Mouse (Mus musculus): ENCODE results near the gene Lce1f. TPM values are rescaled to one million over a fixed set of nuclear protein-coding genes. Genes with fewer than 3 reads are reported as not detected.

Lce1f gene
- polyA plus RNA-seq, 1 experiment from 2014 or later = not detected

GRCm38 (mm10) chr3:92678947-92679346 lies 41.2 kb downstream of the Lce1f start, which contains the start of gene Lce1c:
Gene Lce1c, plus strand, starts transcription at chr3:92679247.
- H3K27ac ChIP-seq = no peak within 1 kb of the TSS
- 79% methylated on average over 4 of the region's 4 CpGs for WGBS (ENCODE audit: insufficient replicate concordance)
- ATAC-seq (ENCODE audit: low read depth) = no peak
- no peaks in the 10 kb centered on the region for H3K27me3 ChIP-seq
- H3K4me1 ChIP-seq (replicated peaks) = no peaks in the 10 kb centered on the region
- no peak within 1 kb of the TSS for H3K4me2 ChIP-seq
- H3K36me3 ChIP-seq = no peaks in the 10 kb centered on the region
- no peaks in the 10 kb centered on the region for H3K9me3 ChIP-seq (replicated peaks)
- H3K9ac ChIP-seq = no peak within 1 kb of the TSS
- DNase-seq = no peak
- no peak within 1 kb of the TSS for H3K4me3 ChIP-seq (replicated peaks)

GRCm38 (mm10) chr3:92670215-92670614 lies 49.9 kb downstream of the Lce1f start, which contains the start of gene Lce1a2:
Gene Lce1a2, minus strand, starts transcription at chr3:92670315.
- no peak for ATAC-seq (ENCODE audit: low read depth)
- Histone ChIP-seq H3K4me1 (replicated peaks) (no peaks in the 10 kb centered on the region), H3K4me3 (replicated peaks) (no peak within 1 kb of the TSS), H3K27me3 (no peaks in the 10 kb centered on the region), H3K9me3 (replicated peaks) (no peaks in the 10 kb centered on the region), H3K4me2 (no peak within 1 kb of the TSS), H3K36me3 (no peaks in the 10 kb centered on the region), H3K9ac (no peak within 1 kb of the TSS), H3K27ac (no peak within 1 kb of the TSS)
- no peak for DNase-seq

Other genes with a start within 250 kb of the Lce1f start
- not detected in 2 replicates for gene Sprr1a, start 234.5 kb downstream of the Lce1f start, polyA plus RNA-seq (2015; fragmentation: Nextera tagmentation; extraction: Ambion mirVana)
- not detected in 2 replicates for gene Sprr4, start 219.9 kb downstream of the Lce1f start, polyA plus RNA-seq (2015; fragmentation: Nextera tagmentation; extraction: Ambion mirVana)
- gene 2310046K23Rik, start 185.8 kb downstream of the Lce1f start, polyA plus RNA-seq (2015; fragmentation: Nextera tagmentation; extraction: Ambion mirVana) = not detected in 2 replicates
- 0.05 and 0.10 TPM in 2 replicates for gene Ivl, start 146.6 kb downstream of the Lce1f start, polyA plus RNA-seq (2015; fragmentation: Nextera tagmentation; extraction: Ambion mirVana)
- gene Smcp, start 131.4 kb downstream of the Lce1f start, polyA plus RNA-seq (2015; fragmentation: Nextera tagmentation; extraction: Ambion mirVana) = not detected in 2 replicates
- gene 2210017I01Rik, start 112.9 kb downstream of the Lce1f start, polyA plus RNA-seq (2015; fragmentation: Nextera tagmentation; extraction: Ambion mirVana) = not detected in 2 replicates
- gene Lce6a, start 98.7 kb downstream of the Lce1f start, polyA plus RNA-seq (2015; fragmentation: Nextera tagmentation; extraction: Ambion mirVana) = not detected in 2 replicates
- not detected in 2 replicates for gene Lce1a1, start 72.0 kb downstream of the Lce1f start, polyA plus RNA-seq (2015; fragmentation: Nextera tagmentation; extraction: Ambion mirVana)
- not detected in 2 replicates for gene Lce1b, start 63.4 kb downstream of the Lce1f start, polyA plus RNA-seq (2015; fragmentation: Nextera tagmentation; extraction: Ambion mirVana)
- not detected in 2 replicates for gene Lce1a2, start 50.0 kb downstream of the Lce1f start, polyA plus RNA-seq (2015; fragmentation: Nextera tagmentation; extraction: Ambion mirVana)
- gene Lce1c, start 41.1 kb downstream of the Lce1f start, polyA plus RNA-seq (2015; fragmentation: Nextera tagmentation; extraction: Ambion mirVana) = not detected in 2 replicates
- gene Lce1d, start 33.1 kb downstream of the Lce1f start, polyA plus RNA-seq (2015; fragmentation: Nextera tagmentation; extraction: Ambion mirVana) = not detected in 2 replicates
- not detected in 2 replicates for gene Lce1e, start 11.3 kb downstream of the Lce1f start, polyA plus RNA-seq (2015; fragmentation: Nextera tagmentation; extraction: Ambion mirVana)
- gene Gm38119, start 18.7 kb upstream of the Lce1f start, polyA plus RNA-seq (2015; fragmentation: Nextera tagmentation; extraction: Ambion mirVana) = not detected in 2 replicates
- not detected in 2 replicates for gene Lce1g, start 32.0 kb upstream of the Lce1f start, polyA plus RNA-seq (2015; fragmentation: Nextera tagmentation; extraction: Ambion mirVana)
- not detected in 2 replicates for gene Lce1h, start 44.7 kb upstream of the Lce1f start, polyA plus RNA-seq (2015; fragmentation: Nextera tagmentation; extraction: Ambion mirVana)
- not detected in 2 replicates for gene Lce1i, start 58.5 kb upstream of the Lce1f start, polyA plus RNA-seq (2015; fragmentation: Nextera tagmentation; extraction: Ambion mirVana)
- not detected in 2 replicates for gene Lce1j, start 70.2 kb upstream of the Lce1f start, polyA plus RNA-seq (2015; fragmentation: Nextera tagmentation; extraction: Ambion mirVana)
- not detected in 2 replicates for gene Lce1k, start 87.5 kb upstream of the Lce1f start, polyA plus RNA-seq (2015; fragmentation: Nextera tagmentation; extraction: Ambion mirVana)
- gene Kprp, start 106.9 kb upstream of the Lce1f start, polyA plus RNA-seq (2015; fragmentation: Nextera tagmentation; extraction: Ambion mirVana) = not detected in 2 replicates
- not detected in 2 replicates for gene Lce1l, start 130.9 kb upstream of the Lce1f start, polyA plus RNA-seq (2015; fragmentation: Nextera tagmentation; extraction: Ambion mirVana)
- not detected in 2 replicates for gene 2310050C09Rik, start 149.9 kb upstream of the Lce1f start, polyA plus RNA-seq (2015; fragmentation: Nextera tagmentation; extraction: Ambion mirVana)
- gene Lce3a, start 205.9 kb upstream of the Lce1f start, polyA plus RNA-seq (2015; fragmentation: Nextera tagmentation; extraction: Ambion mirVana) = not detected in 2 replicates
- gene Lce3b, start 212.6 kb upstream of the Lce1f start, polyA plus RNA-seq (2015; fragmentation: Nextera tagmentation; extraction: Ambion mirVana) = not detected in 2 replicates
- not detected in 2 replicates for gene Lce3c, start 224.1 kb upstream of the Lce1f start, polyA plus RNA-seq (2015; fragmentation: Nextera tagmentation; extraction: Ambion mirVana)
- not detected in 2 replicates for gene Lce3d, start 237.0 kb upstream of the Lce1f start, polyA plus RNA-seq (2015; fragmentation: Nextera tagmentation; extraction: Ambion mirVana)
- not detected in 2 replicates for gene Lce3e, start 246.7 kb upstream of the Lce1f start, polyA plus RNA-seq (2015; fragmentation: Nextera tagmentation; extraction: Ambion mirVana)